Mouse (Mus musculus) embryo, embryonic 11.5 days (tissue): ENCODE measurements at regions not wholly inside any gene's neighbourhood (a gene's known extent, or its start where the extent isn't known, plus 50 kb on each side); places are given as distances from the start of the nearest gene placed in this dataset.

Source experiments
- DNase-seq: peaks from one replicate; pipeline ENCODE4 v3.0.0-alpha.2; 2012; ENCODE audit warnings: low read depth, low spot score

DNA sequence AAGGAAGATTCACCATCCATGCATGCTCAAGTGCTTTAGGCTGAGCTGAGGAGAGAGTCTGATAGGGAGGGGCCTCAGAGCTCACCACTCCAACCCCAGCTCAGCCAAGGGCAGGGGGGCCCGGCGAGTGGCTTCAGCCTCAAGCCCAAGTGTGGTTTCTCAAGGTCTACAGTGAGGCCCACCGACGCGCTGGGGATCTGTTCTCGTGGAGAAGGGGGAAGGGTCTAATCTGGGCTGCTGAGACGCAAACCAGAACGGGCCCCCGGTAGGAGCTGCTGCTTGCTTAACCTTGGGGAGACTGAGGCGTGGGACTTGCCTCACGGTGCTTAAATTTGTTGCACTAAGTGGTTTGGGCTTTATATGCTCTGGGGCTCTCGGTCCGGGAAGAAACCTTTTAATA lies 70.9 kb downstream of the Asb1 start:
- no peak for DNase-seq

DNA sequence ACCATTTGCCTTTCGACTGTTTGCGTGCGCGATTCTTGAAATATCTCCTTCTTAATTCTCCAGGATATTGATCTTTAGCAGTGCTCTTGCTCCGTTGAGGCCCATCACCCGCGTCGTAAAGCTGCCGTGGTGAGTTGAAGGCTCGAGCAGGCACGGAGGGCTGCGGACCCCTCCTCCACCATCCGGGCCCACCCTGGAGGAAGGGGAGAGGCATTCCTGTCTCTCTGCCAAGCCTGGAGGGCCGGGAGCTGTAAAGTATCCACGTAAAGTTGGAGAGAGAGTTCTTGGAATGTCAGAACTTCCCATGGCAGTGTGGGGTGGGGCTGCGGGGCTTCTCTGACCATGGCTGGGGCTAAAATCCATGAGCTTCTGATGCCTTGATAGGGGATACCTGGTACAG lies 71.3 kb downstream of the Asb1 start:
- peak; percentile 22 for DNase-seq

DNA sequence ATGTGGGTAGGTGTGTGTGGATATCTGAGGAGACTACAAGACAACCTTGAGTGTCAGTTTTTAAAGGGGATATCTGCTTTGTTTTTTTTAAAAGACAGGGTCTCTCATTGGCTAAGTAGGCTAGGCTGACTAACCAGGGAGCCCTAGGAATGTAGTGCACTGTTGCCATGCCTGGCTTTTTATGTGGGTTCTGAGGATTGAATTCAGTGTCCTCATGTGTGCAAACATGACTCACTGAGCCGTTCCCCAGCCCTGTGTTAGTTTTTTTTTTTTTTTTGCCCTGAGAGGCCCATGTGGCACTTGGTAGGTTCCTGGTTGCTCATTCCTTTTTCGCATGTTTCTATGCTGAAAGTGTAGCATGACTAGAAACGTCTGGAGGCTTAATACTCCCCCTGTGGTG lies 72.6 kb downstream of the Asb1 start:
- no peak for DNase-seq

DNA sequence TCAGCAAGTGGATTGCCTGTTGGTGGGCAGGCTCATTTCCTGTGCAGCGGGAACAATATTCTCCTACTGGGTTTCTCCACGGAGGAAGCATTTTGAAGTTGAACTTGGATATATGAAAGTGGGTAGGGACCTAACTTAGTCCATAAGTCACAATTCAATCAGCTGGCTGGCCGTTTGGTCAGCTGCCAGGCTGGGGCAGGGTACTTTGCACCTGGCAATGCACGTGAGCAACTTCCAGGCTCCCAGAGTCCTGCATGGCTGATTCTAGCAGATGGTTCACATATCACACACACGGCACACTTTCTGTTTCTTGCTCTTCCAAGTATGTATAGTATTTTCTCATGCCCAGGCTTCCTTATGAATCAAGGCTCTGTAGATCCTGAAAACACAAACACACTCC lies 75.1 kb downstream of the Asb1 start:
- no peak for DNase-seq

DNA sequence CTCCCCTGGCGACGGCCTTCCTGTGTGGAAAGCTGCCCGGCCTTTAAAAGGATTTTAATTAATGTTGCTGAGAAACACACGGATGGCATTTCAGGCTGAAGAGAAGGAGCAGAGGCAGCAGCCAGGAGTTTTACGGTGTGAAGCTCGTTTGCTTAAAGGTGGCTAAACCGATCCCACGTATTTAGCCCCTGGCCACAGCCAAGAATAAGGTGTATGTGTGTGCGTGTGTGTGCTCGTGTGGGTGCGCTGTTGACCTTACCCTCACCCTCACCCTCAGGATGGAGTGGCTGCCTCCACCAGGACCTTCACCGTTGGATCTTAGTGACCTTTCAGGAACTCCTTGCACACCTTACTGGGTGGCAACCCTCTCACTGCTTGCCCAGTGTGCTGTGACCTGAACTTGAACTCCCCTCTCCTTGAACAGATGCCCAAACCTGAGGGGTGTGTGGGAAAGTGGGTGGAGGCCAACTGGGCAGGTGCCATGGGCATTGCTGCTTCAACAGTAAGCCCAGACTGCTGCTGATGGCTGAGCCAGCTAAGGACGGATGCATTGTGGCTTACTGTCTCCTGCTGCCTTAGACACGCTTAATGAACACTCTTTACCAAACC lies 78.3 kb downstream of the Asb1 start:
- DNase-seq, result no peak

DNA sequence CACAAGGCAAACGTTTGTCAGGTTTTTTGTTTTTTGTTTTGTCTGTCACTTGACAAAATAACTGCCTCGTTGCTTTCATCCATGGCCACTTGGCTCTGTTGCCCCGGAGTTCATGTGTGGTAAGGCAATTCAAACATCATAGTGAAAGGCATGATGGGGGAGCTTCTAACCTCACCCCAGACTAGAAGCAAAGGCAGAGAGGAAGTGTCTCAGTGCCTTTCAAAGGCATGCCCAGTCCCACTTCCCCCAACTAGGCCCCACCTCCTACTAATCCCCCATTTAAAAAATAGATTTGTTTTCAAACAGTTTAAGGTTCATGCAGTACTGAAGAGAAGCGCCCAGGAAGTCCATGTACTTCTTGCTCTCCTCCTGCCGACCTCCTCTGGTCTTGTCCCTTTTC lies 80.8 kb downstream of the Asb1 start:
- no peak for DNase-seq

DNA sequence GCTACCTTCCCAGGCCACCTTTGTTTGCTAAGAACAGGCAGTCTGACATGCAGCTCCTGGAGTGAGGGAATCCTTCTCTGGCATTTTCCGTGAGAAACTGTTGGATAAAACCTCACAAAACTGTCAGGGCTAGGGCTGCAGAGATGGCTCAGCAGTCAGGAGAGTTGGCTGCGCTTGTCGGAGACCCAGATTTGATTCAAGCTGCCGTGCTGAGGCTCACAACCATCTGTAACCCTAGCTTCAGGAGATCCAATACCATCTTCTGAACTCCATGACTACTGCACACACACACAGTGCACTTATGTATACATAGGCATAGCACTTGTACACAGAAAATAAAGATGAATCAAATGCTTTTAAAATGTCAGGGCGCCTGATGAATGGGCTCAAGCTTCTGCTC lies 82.5 kb downstream of the Asb1 start:
- no peak for DNase-seq

DNA sequence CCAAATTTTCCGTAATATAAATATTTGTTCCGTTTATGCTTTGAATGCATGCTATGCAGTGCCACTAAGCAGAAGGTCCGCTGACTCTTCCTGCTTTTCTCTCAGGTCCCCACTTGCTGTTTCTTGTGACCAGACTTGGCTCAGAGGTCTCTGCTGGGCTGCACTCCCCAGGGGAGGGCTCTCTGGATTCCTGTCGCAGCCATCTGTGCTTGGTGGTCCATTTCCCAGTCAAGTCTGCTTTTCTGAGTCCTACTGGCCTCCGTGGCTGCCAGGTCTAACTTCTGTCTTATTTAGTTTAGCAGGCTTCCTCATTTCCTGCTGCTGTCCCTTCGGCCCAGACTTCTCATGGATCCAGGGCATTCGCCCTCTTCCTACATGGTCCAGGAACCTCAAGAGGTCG lies 83.7 kb downstream of the Asb1 start:
- no peak for DNase-seq

DNA sequence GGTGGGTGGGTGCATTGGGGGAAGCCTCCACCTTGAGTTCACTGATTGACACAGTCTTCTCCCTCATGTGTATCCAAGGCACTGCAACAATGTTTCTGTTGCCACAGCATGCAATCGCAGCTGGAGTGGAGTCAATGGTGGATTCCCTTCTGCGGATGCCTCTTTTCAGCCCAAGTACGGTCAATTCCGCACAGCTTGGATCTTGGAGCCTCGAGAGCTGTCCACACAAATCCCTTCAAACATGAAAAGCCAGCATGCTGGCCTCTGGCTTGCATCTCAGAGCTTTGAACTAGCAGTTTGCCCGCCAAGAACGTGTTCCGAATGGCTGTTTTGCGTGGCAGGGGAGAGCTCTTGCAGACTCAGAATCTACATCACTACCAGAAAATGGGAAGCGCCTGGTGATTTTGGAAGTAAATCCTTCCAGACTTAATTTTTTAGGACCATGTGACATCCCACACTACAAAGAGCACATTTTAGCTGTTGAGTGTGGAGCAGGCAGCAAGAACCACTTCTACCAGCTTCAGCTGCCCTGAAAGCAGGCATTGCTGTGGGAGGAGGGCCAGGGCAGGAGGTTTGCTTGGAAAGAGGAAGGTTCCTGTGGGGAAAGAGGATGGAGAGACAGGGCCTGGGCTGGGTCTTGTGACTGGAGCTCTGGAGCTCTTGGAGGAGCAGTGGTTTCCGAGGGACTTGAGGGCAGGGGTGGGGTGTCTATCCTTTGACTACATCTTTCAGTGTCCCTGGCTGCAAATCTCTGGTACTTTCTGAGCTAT lies 84.4 kb downstream of the Asb1 start:
- no peak for DNase-seq

DNA sequence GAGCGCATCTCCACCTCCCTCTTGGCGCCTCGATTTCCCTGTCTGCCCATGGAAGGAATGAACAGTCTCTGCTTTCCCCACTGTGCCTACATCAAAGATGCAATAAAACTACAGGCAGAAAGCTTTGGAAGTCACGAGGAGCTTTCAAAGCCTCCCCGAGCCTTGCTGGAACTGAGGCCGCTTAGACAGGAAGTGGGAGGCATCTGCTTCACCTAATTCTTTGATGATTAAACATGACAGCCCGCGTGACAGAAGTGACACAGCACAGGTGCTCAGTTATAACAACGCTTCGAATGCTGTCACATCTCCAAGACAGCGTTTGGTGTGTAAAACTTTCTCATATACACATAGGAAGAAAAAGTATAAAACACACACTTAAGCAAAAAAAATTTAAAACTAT lies 85.7 kb downstream of the Asb1 start:
- DNase-seq, result no peak

DNA sequence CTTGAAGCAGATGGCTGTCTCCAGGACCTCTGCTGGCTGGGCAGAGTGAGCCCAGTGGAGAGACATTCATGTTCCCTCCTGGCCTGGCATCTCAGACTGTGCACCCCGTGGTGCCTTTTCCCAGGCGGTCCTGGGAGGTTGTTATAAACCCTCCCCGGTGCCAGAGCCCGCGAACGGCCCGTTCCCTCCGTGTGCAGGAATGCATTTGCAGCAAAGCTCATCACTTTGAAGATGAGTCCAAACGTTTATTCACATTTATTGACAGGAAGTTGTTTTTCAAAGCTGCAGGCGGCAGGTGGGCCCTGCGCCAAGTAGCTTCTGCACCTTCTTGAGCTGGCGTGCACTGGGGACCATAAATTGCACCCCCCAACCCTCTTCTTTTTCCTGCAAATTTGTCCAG lies 89.9 kb downstream of the Asb1 start:
- no peak for DNase-seq

DNA sequence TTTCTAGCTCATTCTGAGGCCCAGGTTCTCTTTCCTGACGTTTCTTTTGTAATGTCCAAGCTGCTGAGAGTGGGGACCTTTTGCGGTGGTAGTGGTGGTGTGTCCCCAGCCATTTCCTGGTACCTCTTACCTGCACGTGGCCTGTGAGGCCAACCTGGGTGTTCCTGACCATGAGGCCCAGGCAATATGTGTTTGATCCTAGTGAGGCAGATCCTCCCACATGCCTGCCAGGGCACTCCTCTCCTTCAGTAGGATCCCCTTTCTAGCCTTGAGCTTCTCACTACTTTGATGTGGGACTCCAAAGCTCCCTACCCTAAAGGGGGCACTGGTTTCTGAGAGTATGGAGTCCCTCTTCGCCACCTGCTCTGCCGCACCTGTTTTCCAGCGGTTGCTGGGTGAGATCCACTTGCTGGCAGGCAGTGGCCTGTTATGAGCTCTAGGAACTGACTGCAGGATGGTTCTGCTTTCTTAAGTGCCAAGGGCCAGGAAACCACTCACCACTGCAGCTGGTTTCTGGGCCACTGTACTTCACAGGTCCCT lies 90.6 kb downstream of the Asb1 start:
- no peak for DNase-seq

DNA sequence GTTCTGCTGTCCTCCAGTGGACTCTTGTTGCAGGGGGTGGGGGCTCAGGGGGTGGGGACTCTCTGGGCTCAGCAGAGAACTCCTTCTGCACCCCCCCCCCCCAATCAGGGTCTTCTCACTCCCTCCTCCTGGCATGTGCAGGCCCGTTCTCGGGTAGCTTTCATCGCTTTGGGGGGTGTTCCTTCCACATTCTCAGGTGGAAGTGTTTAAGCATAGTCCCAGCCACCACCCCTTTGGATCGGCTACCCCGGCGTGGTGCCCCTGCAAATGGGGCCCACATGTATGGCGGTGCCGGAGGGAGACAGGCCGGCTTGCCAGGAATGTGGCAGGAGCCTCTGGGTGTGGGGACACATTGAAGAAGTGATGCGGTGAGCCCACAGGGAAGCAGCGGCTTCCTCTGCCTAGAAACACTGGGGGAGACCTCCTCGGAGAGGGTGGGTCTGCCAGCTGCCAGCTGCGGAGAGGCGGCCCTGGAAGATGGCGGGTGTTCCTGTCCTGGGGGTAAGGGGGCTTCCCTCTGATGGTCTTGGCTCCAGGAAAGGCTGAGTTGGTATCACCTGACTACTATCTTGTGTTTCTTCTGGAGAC lies 92.7 kb downstream of the Asb1 start:
- no peak for DNase-seq

DNA sequence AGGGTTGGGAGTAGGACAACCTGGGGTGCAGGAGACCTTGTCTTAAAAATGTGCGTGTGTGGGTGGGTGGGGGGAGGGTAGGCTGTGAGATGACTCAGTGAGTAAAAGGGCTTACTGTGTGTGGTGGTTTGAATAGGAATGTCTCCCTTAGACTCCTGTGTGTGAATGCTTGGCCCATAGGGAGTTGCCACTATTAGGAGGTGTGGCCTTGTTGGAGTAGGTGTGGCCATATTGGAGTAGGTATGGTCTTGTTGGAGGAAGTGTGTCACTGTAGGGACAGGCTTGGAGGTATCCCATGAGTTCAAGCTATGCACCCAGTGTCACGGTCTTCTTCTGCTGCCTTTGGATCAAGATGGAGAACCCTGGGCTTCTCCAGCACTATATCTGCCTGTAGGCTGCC lies 96.2 kb downstream of the Asb1 start:
- DNase-seq, result no peak

DNA sequence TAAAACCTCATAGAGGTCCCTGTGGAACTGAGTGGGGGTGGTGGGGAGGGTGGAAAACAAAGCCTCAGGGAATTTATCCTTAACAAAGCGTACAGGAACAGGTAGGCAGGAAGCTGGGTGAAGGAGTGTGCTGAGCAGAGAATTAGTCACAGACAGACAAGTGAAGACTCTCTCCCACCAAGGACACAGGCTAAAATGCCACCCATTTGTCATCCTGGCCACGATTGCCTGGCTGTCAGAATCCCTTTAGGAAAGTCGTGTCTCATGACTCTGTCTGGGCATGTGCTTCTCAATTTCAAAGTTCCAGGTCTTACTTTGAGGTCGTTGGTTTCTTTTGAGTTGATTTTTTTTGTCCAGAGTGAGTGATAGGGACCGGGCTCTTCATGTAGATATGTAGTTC lies 100.2 kb downstream of the Asb1 start:
- no peak for DNase-seq

DNA sequence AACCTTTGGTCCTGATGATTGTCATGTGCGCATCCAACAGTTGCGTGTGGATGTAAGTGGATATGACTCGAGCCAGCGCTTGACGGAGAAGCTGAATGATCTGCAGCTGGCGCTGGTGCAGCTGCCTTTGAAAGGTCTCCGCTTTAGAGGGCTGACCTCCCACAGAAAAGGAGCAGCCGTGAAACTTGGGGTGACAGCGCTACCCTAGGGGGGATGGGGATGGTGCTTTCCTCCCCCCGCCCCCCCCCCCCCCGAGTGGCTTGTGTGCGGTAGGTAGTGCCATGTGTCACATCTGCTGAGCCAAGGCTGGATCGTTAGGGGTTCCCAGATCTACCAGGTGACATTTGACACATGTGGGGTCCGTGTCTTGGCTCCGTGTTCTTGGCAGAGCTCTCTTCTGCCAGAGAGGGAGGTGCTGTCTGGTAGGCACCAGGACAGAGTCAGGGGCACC lies 118.7 kb downstream of the Asb1 start:
- DNase-seq, result no peak

DNA sequence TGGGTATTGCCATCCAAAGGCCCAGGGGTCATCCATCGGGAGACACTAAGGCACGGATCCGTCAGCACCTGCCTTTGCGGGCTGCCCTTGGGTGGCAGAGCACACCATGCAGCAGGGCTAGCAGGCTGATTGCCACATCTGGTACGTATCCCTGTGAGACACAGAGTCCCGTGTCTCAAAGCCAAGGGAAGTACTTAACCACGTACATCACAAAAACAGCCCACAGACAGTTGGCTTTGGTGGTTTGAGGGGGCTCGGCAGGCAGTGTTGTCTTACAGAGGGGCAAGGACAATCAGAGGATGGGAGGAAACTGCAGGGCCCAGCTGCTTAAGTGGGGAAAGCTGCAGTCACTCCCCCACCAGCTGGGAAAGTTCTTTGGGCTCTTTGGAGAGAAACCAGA lies 119.1 kb downstream of the Asb1 start:
- no peak for DNase-seq

DNA sequence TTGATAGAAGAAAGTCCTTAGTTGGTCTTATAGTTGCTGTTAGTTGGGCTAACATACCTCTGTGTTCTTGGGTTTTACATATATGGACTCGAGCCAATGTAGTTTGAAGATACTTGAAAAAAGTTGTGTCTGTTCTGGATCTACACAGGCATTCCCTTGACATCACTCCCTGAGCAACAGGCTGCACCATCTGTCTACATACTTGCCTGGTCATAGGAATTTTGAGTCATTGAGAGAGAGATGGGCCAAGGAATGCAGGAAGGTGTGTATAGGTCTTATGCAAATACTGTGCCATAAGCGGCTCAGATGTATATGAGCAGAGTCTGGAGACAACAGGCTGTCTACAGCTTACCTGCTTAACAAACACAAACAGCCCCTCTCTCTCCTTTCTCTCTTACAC lies 122.9 kb downstream of the Asb1 start:
- no peak for DNase-seq

DNA sequence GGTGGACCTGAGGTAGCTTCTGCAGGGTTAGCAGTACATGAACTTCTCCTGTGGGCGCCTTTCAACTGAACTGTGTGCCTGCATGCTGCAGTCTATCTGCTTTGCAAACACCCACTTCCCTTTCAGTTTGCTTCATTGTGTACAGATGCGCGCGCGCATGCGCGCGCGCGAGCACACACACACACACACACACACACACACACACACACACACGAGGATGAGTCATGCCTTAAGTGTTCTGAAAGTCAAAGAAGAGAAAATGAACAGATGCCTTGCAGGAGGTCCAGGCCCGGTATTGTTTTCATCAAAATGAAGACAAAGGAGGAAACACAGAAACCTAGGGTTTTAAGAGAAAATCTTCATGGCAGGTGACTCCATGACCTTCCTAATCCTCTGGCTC lies 124.3 kb downstream of the Asb1 start:
- DNase-seq, result no peak

DNA sequence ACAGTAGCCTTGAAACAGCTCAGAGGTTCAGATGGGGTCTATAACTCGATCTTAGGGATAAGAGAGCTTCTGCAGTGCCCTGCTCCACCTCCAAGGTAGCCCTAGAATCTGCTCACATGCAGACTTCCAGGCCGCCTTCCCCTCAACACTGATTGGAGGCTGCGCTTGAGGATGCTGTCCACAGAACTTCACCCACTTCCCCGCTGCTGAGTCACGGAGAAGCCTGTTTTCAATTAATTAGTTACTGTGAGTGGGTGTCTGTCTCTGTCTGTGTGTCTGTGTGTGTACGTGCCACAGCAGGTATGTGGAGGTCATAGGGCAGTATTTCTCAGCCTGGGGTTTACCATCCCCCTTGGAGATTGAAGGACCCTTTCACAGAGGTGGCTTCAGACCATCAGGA lies 128.2 kb downstream of the Asb1 start:
- DNase-seq, result no peak

DNA sequence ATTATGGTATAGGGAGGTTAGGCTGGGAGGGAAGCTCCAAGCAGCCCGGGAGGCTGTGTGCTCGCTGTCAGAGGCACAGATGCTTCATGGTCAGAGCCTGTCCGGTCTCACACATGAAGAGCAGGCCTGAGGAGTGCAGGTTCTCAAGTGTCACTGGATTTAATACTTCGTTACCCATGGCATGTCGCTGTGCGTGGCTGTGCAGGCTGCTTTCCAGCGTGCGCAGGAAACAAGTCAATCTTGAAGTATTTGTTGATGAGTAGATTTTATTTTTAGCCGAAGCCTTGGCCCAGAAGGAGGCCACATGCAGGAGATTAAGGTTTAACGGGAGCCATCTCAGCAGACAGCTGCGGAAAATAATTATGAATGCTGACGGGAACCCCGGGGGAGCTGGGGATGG lies 130.3 kb upstream of the Twist2 start:
- no peak for DNase-seq

DNA sequence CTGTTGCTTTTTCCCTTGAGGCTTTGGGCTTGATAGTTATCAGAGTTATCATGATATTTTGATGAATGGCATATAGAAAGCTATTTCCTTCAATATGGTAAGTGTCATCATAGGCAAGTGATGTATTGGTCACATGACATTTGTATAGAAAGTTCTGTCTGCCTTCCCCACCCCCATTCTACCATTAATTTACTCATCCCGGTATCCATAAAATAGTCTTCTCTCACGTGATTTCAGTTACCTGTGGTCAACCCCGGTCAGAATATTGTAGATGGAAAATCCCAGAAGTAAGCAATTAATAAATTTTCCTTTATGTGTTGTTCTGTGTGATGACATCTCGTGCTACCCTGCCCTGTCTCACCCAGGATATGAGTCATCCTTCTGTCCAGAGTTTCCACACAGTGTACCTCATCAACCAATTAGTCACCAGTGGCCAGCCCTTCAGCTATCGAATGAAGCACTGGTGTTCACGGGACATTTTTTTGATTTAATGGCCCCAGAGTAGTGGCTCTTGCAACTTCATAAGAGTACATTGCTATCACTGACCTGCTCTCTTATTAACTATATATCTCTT lies 127.1 kb upstream of the Twist2 start:
- DNase-seq, result no peak

DNA sequence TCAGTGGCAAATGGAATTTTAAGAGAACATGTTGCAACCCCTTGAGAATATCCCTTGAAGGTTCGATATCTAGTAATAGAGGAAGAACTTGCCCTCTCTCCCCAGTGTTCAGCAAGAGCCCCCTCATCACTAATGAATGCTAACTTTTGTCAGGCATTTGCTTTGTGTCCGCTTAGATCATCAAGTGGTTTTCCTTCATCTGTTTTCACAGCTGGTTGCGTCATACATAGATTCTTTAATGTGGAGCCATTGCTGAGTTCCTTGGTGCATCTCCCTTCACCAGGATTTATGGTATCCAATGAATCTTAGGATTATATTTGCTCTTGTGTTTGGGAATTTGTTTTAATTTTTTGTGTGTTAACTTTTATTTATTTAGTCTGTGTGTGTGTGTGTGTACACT lies 124.2 kb upstream of the Twist2 start:
- DNase-seq, result no peak
